Mouse (Mus musculus) liver, adult 2 months (tissue): ENCODE results near the gene Isl2.

Experiments used
- CTCF ChIP-seq: fragments of 200-500 bp; IDR thresholded peaks from 2 replicates; pipeline ENCODE4 v1.5.1; 2011; ENCODE audit warnings: low read depth, low read length, control low read depth
- POLR2A ChIP-seq: fragments of 200-500 bp; IDR thresholded peaks from 2 replicates; pipeline ENCODE4 v1.6.1; 2011; ENCODE audit warnings: low read length, control low read depth; ENCODE audit not compliant: insufficient read depth; ENCODE audit errors: extremely low read depth

DNA sequence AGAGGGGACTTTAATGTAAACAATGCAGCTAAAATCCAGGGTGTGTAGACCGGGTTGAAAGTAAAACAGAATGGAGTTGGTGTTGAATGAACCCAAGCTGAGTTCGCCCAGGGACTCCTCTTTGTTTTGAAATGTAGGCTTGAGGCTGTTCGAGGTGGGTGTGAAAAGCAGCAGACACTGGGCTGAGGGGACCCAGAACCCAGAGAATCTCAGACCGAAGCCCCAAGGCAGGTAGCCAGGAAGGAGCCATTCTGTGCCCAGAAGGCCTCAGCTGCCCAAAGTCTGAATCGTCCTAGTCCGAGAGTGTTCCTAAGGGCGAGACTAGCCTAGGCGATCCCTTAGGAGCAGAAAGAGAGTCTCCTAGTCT lies 4.8 kb downstream of the Isl2 start:
- TF ChIP-seq POLR2A, result no peak
- TF ChIP-seq CTCF, result no peak
